Mouse (Mus musculus) cerebellum, adult 18-20 months (tissue): ENCODE data around the gene Rarg.

ENCODE experiments used
- DNase-seq, 2 experiments: peaks; one replicate each; pipeline ENCODE4 v3.0.0; 2021

Rarg gene

DNA sequence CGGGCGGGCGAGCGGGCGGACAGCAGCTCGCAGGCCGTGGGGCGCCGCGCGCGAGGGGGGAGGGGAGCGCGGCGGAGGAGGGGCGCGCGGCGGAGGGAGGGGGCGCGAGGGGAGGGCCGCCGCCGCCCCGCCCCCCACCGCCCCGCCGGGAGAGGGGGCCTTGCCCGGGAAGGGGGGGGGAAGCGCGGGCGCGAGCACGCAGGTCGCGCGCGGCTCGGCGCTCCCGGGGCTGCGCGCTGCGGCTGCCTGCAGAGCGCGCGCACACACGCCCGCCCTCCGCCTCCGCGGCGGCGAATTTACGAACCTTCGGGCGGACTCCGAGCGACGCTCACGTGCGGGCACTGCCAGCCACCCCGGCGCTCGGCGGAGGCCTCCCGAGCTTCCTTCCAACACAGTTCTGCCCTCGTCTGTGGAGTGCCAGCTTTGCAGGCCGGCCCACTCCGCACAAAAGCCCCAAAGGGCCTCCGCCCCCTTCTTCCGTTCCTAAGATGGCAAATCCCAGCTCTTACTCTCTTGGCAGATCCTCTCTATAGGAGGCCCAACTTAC, 53.4 kb downstream of the Rarg start:
- DNase-seq, result peak; percentile 57 to 85

- peak; percentile 94 to 97 for DNase-seq
Observed at GRCm38 (mm10) chr15:102202971-102203834, 54.1 kb downstream of the Rarg start, which contains the start of gene Zfp740. Gene Zfp740, plus strand, starts transcription at chr15:102203249.

GRCm38 (mm10) chr15:102198841-102199240, 58.5 kb downstream of the Rarg start:
- no peak for DNase-seq

DNA sequence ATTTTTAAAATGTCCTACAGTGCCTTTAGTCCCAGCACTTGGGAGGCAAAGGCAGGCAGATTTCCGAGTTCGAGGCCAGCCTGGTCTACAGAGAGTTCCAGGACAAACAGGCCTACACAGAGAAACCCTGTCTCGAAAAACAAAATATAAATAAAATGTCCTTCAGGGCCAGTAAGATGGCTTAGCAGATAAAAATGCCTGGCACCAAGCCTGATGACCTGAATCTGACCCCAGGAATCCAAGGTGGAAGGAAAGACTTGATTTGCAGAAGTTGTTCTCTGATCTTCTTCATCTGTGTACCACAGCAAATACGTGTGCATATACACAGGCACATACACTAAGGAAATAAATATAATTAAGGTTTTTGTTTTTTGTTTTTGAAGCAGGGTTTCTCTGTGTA, 61.9 kb downstream of the Rarg start:
- no peak for DNase-seq

DNA sequence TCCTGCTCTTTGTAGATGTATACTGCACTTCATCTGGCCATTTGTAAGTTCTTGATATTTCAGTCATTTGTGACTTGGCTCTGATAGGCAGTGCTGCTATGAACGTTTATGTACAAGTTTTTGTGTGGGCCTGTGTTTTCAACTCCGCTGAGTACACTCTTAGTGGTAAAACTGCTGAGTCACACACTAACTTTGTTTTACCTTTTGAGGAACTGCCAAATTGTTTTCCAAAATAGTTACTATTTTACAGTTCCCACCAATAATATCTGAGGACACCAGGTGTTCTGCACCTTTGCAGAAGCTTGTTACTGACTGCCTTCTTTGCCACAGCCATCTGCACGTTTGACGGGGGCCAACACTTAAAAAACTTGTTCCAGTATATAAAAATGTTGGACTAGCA, 62.9 kb downstream of the Rarg start:
- no peak for DNase-seq

DNA sequence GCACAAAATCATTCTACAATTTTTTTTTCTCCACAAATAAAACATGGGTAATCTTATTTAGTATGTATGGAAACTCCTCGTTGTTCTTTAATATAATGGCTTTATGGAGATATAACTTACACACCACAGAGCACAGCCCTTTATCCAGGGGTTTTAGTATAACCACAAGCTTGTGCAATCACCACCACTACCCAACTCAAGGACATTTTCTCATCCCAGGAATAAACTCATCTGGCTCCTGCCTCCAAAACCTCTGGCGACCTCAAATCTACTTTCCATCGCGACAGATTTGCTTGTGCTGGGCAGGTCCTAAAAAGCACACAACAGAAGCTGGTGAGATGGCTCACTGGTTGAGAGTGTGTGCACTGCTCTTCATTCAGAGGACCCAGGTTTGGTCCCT, 63.7 kb downstream of the Rarg start:
- no peak for DNase-seq

- DNase-seq, result no peak
Observed at GRCm38 (mm10) chr15:102192820-102193386, 64.4 kb downstream of the Rarg start.

DNA sequence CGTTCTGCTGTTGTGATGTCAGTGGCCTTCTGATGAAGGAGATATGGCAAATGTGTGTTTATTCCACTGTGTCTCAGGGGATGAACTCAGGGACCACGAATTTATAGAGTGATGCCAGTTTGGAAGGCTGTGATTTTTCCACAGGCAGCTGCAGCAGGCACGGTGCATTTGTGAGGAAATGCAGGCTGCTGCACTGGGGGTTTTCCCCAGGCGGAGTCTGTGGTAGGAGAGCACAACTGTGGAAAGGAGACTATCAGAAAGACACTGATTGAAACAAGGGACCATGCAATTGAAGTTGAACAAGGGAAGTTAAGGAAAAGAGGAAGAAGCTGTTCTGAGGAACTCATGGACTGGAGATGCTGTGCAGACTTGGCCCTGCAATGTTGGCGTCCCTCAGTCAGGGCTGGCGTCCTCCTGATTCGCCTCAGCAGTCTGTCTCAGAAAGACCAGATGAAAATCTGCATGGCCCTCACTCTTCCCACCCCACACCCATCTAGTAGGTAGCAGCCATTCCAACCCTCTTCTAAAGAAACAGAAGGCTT, 65.0 kb downstream of the Rarg start:
- no peak for DNase-seq

- DNase-seq, result no peak
Observed at GRCm38 (mm10) chr15:102191699-102192098, 65.6 kb downstream of the Rarg start.

GRCm38 (mm10) chr15:102188883-102189282, 68.4 kb downstream of the Rarg start:
- no peak for DNase-seq

DNA sequence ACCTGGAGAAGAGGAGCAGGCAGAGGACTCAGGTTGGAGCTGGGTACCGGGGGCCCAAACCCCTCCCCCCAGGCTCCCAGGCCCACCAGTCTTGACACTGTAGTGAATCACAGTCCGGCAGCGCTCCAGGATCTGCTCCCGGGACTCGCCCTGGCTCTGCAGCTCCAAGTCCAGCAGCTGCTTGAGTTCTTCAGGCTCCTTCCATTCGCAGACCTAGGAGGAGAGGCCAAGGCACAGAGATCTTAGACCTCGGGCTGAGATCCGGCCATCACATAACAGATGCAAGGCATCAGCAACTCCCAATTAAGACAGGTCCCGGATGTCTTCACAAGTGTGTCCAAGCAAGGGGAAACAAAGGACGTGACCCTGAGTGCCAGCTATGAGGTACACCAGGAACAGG, 69.2 kb downstream of the Rarg start:
- no peak for DNase-seq

GRCm38 (mm10) chr15:102186239-102186638, 71.1 kb downstream of the Rarg start:
- no peak for DNase-seq
